Mouse (Mus musculus) ES-E14 (cell line): ENCODE data around the gene Ctu2.

ENCODE experiments used
- HCFC1 ChIP-seq: IDR thresholded peaks from 2 replicates; pipeline ENCODE4 v1.6.1; 2012; ENCODE audit warnings: low read length, inconsistent platforms, borderline replicate concordance; ENCODE audit not compliant: insufficient read depth
- ZNF384 ChIP-seq: IDR thresholded peaks from 2 replicates; pipeline ENCODE4 v1.6.1; 2012; ENCODE audit warnings: low read depth, low read length, inconsistent platforms

- TF ChIP-seq ZNF384 (no peak), HCFC1 (no peak)
Observed at GRCm38 (mm10) chr8:122436146-122436545, 39.8 kb upstream of the Ctu2 start.
